Mouse (Mus musculus) CD4-positive, CD25-positive, alpha-beta regulatory T cell, adult 4 months (primary cell): Measurements from ENCODE around the gene Slco3a1. TPM values are rescaled to one million over a fixed set of nuclear protein-coding genes. Genes with fewer than 3 reads are reported as not detected.
A peak's percentile ranks its signal among the peaks of the same experiment; 100 is the strongest.

Source experiments
- ATAC-seq: one replicate; pipeline ENCODE4 v1.8.0; 2017
- polyA plus RNA-seq, 2 experiments: library from polyadenylated mRNA; unstranded; fragments of 100-300 nt; shearing (Covaris generic); gene quantifications; one replicate each; pipeline ENCODE4 v1.2.1; 2017

Gene Slco3a1
- polyA plus RNA-seq, 2 experiments from 2014 or later: 16.7 to 18.0 TPM

DNA sequence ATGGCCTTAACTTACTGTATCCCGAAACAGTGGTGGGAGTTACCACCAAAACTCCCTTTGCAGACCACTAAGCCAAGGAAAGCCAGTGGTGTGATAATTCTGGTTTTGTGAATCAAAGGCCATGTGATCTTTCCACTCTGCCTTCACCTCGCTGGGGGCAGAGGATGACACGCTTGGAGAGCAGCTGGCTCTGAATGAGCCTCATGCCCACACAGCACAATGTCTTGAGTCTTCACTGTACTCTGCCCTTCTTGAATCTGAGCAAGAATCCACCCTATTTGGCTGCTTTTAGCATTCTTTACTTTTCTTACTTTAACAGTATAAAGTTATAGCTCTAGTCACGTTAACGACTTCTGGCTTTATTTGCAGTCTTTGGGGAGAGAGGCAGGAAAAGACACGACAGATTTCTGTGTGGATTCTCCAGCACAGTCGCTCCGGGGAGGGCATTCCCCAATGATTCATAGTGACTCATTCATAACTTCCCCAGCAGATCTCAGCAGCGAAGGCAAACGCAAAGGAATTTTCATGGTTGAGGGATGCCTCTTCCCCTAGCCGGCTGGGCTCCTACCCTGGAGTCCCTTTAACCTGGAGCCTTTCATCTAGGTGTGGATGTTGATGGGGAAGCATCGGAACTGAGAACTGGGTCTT lies 178.1 kb downstream of the Slco3a1 start:
- ATAC-seq: no peak

DNA sequence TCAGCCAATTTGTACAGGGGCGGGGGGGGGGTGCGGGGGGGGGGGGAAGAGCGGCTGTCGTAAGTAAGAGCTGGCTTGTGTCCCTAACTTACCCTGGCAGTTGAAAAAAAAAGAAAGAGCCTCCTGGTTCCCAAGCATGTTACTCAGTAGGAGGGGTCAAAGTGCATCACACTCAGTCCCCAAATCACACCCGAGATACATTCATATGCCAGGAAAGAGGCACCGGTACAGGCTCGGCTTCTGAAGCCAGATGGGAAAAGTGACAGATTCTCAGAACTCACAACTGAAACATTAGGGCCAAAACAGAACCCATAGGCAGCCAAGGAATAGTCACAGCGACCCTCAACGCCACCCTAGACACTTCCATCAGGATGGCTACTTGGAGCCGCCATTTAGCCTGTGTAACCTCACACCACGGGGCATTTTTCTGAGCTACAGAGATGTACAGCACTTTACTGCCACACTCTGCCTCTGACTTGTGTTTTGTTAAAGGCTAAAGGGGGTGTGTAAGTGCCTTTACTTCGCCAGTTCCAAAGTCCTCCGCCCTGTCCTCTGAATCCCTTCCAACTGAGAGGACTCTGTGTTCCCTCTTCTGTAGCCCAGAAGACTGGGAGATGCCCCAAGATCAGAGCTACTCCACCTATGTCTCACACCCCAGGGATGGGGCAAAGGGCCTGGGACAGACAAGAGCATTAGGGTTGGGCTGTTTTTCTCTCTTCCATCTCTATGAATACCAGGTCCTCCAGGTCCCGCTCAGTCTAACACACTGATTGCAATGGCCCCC lies 179.2 kb downstream of the Slco3a1 start:
- ATAC-seq: no peak

DNA sequence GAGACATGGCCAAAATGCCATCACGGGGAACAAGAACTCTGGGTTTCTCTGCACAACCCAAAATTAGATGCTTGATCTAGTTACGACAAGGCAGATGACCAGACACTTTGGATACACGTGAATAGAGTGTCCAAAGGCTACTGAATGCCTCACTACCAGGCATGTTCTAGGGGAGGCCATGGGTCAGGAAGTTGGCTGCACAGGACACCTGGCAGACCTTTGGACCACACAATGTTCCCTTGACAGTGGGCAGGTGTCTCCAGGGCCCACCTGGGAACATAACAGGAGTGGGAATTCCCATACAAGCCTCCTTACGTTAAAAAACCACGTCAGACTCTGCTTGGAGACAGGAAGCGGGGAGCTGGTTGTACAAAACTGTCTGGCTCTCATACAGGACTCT lies 181.5 kb downstream of the Slco3a1 start:
- ATAC-seq: no peak

DNA sequence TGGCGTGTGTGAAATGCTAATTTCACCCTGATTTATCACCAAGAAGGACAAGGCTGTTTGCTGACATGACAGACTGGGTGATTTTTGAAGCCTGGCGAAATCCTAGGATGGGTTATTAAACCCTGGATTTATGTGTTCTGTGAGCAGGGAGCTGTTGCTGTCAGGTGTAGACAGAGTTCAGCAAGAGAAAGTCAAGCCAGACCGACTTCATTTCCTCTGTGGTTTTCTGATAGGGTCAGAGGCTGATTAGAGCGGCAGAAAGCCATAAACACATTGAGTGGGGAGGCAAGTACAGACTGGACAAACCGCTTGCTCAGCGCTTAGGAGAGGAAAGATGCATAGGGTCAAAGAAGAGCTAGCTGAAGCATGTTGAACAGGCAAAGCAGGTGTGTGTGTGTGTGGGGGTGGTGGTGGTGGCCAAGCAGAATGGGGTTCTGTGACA lies 182.4 kb downstream of the Slco3a1 start:
- no peak for ATAC-seq

DNA sequence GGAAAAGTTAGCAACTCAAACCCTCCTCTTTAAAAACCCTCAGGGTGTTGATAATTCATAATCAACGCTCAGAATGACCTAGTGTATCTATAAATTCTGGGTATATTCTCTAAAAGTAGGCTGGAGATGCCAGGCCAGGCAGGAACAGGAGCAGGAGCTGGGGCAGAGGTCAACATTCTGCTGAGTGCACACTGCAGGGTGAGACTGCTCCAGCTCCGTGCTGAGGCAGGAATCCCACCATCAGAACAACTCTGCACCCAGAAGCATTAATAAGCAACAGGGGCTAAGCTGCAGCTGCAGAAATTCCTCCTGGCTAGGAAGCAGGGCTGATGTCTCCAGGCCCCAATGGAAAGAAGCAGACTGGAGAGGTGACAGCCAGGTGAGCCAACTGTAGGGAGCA lies 182.9 kb downstream of the Slco3a1 start:
- no peak for ATAC-seq

DNA sequence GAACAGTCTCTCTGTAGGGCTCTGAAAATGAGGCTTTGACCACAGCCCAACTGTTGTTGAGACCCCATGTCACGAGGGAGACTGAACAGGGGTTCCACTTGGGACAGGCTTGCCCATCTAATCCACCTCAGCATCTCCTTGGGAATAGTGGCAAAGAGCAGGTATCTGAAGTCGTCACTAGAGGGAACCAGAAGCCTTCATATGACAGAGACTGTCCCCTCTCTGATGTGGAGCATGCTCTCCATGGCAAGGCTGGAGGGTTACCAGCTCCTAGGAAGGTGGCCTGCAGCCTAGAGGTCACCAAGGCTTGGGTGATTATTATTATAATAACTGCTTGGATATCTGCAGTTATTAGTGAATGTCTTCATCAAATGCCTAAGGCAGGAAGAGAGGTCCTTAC lies 183.4 kb downstream of the Slco3a1 start:
- ATAC-seq: peak; percentile 69

DNA sequence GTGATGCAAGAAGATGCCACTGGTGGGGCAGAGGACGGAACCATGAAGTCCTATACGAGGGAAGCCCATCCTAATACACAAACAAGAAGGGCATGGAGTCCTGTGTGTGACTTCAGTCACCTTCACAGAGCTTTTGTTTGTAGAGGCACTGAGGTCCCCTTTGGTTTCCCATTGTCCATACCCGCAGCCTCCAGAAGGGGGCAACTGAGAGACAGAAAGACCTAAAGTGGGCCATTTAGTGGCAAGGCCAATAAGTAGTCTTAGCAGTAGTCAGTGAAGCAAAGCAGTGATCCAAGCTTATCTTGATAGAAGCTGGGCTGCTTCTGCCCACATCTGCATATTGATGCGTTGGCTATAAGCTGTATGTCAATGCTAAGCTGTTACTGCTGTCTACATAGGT lies 184.9 kb downstream of the Slco3a1 start:
- ATAC-seq: no peak

DNA sequence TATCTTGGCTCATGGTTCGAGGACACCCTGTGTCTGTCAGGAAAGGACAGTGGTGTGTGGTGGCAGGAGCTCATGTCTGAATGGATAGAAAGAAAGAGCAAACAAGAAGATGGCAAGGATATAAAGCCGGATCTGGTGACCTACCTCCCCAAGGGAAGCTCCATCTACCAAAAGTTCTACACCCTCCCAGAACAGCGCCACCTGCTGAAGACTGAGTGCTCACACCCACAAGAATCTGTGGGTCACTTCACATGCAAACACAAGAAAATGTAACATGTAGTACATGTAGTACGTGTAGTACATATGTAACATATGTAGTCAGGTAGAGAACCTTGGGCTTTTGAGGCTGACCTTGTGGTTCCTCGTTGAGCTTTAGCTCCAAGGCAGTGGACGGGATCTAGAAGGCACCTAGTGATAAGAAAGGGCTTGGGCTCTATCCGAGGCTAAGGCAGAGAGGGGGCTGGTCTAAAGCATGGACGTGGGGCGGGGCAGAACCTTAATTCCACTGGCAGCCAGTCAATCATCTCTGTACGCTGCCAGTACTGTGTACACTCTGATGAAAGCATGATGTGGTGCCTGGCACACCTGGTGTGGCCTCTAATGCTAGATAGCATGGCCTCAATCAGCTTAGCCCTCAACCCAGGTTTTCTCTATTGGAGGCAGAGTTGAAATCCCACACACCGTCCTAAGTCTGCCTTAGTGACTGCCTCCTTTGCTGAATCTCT lies 186.2 kb downstream of the Slco3a1 start:
- ATAC-seq: no peak

DNA sequence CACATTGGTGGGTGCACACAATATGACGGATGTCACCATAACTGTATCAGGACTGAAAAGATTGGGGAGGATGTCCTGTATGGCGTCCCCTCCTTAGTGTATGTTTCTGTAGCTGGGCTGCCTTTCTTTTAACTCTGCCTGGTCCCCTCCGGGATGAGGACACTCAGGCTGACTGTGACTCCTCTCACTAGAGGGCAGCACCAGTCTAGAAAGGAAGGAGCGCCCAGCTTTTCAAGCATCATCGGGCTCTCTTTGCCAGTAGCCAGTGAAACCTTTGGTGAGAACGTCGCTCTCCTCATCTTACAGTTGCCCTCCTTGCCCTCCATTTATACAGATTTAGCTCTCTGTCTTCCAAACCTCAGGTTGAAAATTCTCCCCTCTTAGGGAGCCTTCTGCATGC lies 187.2 kb downstream of the Slco3a1 start:
- no peak for ATAC-seq

DNA sequence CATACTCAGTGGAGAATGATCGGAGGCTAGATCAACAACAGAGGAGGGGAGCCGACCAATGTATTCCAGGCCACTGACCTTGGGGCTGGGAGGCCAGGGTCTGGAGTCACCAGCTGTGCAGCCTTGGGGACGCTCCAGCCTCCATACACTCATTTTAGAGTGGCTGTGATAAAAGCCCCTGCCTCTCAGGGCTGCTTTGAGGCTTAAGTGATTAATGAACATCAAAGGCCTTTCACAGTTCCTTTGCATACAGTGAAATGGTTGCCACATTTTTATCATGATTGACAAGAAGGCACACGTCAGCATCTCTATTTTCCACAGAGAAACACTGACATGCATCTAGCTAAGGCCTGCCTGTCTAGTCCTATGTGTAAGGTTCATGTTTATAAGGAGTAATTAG lies 189.0 kb downstream of the Slco3a1 start:
- ATAC-seq: no peak

DNA sequence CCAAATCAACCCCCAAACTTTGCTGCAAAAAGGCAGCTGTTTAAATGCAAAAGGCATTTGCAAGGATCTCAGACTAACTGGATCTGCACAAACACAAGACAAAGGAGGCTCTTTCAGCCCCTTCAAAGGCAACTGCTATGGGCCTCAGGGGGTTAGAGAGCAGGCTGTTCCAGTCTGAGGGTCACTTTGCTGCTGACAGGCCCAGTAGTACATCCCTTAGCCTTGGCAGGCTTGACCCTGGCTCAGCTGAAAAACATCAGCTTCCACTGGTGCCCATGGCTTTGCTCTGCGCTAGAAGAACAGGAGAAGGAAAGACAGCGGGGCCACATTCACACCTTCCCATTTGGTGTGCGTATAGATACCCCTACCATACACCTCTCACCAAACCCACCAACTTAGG lies 189.6 kb downstream of the Slco3a1 start:
- ATAC-seq: no peak

DNA sequence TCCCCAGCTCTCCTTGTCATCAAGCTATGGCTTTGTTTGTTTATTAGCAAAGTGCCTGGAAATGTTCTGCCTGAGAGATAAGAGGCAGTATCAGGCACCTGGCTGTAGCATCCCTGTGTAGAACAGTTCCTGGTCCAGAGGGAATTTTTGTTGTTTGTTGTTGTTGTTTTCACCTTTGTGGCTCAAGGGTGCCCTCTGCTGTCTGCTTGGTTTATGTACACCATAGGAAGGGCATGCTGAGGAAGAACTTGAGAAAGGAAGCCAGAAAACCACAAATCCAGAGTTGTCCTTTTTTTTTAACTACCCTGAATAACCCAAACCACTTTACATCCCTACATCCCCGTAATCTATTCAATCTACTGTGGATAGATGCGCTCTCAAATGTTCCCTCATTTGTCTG lies 191.1 kb downstream of the Slco3a1 start:
- peak; percentile 47 for ATAC-seq

DNA sequence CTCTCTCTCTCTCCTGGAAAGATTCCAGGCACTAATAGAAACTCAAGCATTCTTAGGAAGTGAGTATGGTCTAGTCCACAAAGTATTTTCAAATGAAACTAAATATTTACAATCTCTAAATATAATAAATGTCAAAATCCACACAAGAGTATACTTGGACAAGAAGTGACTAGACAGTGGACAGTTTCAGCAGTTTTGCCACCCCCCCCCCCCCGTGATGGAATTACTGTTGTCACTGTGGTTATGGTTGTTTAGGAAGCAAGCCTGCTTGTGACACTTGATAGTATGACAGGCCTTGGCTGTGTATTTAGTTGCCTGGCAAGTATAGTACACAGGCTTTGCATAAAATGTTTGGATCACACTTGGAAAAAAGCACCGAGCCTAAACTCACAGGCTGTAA lies 192.9 kb downstream of the Slco3a1 start:
- no peak for ATAC-seq

DNA sequence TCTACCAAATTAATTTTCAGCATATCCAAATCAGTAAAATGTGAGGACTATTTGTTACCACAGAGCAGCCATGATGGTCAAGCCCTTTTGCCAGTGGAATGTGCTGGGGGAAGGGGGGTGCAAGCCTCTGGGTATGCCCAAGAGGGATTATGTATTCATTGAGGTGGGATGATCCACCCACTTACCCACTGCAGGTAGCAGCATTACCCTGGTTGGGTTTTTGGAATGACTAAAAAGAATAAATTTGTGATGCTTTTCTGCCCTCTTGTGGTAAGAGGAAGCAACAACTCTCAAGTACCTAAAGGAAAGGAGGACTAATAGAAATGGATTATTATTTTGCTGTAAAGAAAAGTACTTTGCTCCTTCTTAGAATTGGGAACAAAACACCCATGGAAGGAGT lies 197.6 kb downstream of the Slco3a1 start:
- peak; percentile 38 for ATAC-seq

DNA sequence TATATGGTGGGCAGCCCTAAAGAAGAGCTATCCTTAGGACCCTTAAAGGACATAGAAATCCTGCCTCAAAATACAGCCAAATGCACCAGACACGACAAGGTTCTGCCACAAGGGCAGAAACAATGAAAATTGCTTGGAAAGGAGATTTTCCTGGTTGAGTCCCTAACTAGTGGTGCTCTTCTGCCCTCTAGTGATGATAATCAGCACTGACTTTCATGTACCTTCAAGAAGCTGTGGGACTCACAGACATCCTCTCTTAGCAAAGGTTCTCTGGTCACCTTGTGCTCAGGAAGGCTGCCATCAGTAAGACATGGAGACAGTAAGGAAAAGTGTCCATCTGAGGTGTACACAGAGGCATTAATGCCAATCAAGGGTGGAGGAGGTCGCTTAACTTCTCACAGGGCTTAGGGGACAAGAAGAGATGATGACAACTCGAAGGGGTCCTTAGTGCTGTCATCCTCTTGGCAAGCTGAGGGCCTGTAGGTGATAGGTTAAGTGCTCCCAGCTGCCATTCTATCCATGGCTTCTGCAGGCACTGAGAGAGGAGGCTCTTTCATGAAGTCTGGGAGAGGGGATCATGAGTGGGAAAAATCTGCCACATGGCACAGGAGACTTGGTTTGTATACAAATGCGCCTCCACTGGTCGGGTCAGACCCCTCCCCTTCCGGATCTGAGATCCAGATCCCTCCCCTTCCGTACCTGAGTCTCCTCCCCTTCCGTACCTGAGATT lies 199.9 kb downstream of the Slco3a1 start:
- ATAC-seq: peak; percentile 48

DNA sequence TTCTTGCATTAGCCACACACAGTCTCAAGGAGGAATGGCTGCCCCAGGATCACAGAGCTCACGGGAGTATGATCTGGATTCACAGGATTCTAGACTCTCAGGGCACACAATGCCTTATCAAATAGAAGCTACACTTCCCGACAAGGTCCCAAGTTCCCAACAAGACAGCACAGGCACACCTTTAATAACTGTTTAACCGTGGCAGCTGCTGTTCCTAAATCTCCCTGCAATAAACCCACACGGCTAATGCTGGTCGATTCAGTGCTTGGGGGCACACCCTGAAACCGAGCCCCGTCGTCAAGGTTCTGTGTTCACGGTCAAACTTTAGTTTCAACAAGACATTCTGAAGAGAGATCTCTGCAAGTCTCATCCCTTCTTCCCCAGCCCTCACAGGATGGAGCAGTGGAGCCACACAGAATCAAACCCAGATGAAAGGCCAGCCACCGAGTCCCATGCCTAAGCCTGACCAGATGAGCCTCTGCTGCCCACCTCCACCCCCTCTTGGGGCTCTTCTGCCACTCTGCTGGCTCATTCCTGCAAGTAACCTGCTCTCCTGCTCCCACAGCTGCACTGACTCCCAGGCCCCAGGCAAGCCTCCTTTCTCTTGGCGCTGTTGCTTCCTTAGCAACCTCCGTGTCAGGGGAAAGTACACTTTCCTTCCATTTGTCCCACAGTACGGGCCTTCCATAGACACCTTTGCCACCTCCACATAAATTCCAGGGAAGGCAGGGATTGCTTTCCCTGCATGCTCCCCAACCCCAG lies 200.7 kb downstream of the Slco3a1 start:
- no peak for ATAC-seq

DNA sequence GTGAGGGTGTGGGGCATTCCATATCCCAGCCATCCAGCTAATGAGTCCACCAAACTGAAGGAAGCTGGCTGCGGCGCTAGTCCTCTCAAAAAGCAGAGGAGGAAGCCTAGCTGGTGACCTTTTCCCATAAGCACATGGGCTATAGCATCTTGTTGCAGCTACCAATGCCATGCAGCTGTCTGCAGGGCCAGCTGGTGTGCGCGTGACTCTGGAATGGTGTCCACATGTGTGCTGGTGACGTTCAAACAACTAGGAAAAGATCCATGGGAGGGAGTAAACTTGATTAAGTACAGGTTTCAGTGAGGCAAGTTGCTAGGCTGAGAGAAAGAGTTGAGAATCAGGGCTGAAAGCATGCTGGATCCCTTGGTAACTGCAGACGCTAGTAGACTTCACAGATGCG lies 201.3 kb downstream of the Slco3a1 start:
- no peak for ATAC-seq

DNA sequence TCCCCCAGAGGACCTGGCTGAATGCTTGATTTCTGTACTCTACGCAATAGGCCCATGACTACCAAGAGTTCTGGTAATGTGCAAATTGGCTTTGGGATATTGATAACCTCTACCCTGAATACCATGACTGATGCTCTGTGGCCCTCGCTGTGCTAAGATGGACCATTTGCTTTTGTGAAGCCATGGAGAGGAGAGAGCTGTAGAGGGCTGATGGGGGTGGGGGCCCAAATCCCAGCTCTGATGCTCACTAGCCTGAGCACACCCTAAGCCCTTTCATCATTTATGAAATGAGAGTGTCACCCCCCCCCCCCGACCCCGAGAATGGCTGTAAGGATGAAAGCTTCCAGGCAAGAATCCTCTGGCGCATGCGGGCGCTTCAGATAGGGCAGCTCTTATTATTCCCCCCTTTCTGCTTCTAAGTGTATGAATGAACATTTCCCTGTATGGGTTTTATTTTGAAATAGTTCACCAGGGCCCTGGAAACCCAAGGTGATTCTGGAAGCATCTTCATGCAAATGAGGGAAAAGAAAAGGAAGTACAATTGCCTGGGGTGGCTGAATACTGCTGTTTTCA lies 206.2 kb downstream of the Slco3a1 start:
- no peak for ATAC-seq

DNA sequence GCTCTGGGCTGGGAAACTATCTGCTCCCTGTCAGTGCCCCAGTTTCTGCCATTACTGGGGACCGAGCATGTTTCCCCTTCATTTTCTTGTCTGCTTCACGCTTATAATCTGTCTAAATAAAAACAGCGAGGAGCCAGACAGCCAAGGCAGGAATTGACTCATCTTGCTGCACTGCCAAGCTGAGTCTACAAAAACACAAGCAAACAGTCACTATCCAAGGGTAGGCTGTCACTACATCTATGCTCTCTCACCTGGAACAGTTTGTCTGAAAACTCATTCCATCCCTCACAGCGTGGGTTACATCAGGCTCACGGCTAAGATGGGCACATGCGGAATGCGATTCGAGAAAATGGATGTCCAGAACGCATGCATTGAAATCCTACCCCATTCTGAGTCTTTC lies 207.6 kb downstream of the Slco3a1 start:
- ATAC-seq: no peak

DNA sequence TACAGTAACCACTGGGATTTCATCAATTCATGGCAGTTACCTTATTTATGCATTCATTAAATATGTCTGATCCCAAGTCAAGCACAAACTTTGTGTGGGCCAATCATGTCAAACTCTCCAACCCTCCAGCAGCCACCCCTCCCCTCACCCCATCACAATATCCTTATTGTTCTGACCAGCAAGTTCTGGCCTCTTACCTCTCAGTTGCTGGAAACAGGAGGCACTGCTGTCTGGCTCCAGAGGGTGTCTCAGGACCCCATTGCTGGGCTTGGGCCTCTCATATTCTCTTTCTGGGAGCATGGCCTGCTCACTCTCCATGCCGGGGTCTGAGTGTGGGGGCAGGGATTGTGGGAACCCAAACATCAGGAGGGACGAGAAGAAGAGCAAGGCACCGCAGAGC lies 208.1 kb downstream of the Slco3a1 start:
- no peak for ATAC-seq

DNA sequence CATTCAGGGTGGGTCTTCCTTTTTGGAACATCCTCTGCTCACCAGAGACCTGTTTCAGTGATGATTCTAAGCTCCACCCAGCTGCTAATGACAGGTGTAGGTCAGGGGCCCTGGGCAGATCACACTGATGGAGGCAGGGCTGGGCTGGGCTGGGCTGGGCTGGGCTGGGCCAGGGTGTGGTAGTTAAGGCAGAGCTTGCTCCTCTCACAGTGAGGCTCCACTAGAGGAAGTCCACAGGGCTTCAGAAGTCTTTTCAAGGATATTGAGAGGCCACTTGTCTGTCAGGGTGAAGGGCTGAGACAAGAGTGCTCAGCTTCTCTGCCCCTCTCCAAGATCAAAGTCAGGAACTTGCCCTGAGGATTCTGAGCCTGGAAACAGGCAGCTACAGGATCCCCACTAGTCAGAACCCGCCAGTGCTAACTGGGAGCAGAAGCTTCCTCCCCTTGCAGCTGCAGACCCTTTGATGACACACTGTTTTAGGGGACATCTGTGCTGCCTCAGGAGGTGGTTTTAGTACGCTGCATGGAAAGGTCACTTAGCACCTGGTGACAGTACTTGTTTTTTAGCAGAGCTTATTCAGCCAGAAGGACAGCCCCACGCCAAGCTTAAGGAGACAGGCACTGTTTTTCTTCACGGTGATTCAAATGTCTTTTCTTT lies 213.3 kb downstream of the Slco3a1 start:
- peak; percentile 12 for ATAC-seq
